Mouse (Mus musculus): ENCODE data around the gene Neurl2. TPM values are rescaled to one million over a fixed set of nuclear protein-coding genes. Genes with fewer than 3 reads are reported as not detected.

The Neurl2 gene
- polyA plus RNA-seq, 1 experiment from 2014 or later, result 5.4 TPM

- Histone ChIP-seq H3K4me1 (peaks cover 15% of the 10 kb centered on the region), H3K27me3 (replicated peaks; ENCODE audit: low read depth, poor library complexity, severe bottlenecking) (no peaks in the 10 kb centered on the region), H3K4me3 (peak overlapping the region; percentile 85; the same call in 1 of the 2 replicates), H3K36me3 (replicated peaks) (peaks cover 68% of the 10 kb centered on the region), H3K27ac (replicated peaks) (no peak overlapping the region), H3K9me3 (no peaks in the 10 kb centered on the region)
- WGBS, result 93% methylated on average over 4 of the region's 4 CpGs
- no peak for DNase-seq (ENCODE audit: low spot score)
Observed at GRCm38 (mm10) chr2:164823969-164824368, 9.3 kb downstream of the Neurl2 start.

- Histone ChIP-seq H3K27ac (replicated peaks) (peak overlapping the region; percentile 88), H3K9me3 (no peaks in the 10 kb centered on the region), H3K4me3 (peak overlapping the region; percentile 85), H3K4me1 (peaks cover 15% of the 10 kb centered on the region), H3K36me3 (replicated peaks) (peaks cover 61% of the 10 kb centered on the region), H3K27me3 (replicated peaks; ENCODE audit: low read depth, poor library complexity, severe bottlenecking) (no peaks in the 10 kb centered on the region)
- WGBS, result 3% methylated on average over 10 of the region's 10 CpGs
- peak; percentile 61 for DNase-seq (ENCODE audit: low spot score)
Observed at GRCm38 (mm10) chr2:164823181-164823585, 10.1 kb downstream of the Neurl2 start.

GRCm38 (mm10) chr2:164822636-164823165, 10.6 kb downstream of the Neurl2 start, which contains the start of gene Zswim1:
Zswim1 (plus strand) TSS chr2:164822686.
- Histone ChIP-seq H3K9me3 (no peaks in the 10 kb centered on the region), H3K27ac (replicated peaks) (peak within 1 kb of the TSS; percentile 88), H3K27me3 (replicated peaks; ENCODE audit: low read depth, poor library complexity, severe bottlenecking) (no peaks in the 10 kb centered on the region), H3K36me3 (replicated peaks) (peaks cover 57% of the 10 kb centered on the region), H3K4me1 (peaks cover 18% of the 10 kb centered on the region), H3K4me3 (peak within 1 kb of the TSS; percentile 85)
- peak; percentile 99 for DNase-seq (ENCODE audit: low spot score)
- WGBS, result 2% methylated on average over 32 of the region's 32 CpGs

- Histone ChIP-seq H3K27ac (replicated peaks) (no peak overlapping the region), H3K36me3 (replicated peaks) (peaks cover 40% of the 10 kb centered on the region), H3K9me3 (no peaks in the 10 kb centered on the region), H3K4me3 (no peak overlapping the region), H3K27me3 (replicated peaks; ENCODE audit: low read depth, poor library complexity, severe bottlenecking) (no peaks in the 10 kb centered on the region), H3K4me1 (peaks cover 27% of the 10 kb centered on the region)
- DNase-seq (ENCODE audit: low spot score), result no peak
- WGBS, result 84% methylated on average over 6 of the region's 6 CpGs
Observed at GRCm38 (mm10) chr2:164821060-164821459, 12.2 kb downstream of the Neurl2 start.

GRCm38 (mm10) chr2:164817703-164818102, 15.6 kb downstream of the Neurl2 start:
- Histone ChIP-seq H3K4me3 (no peak overlapping the region), H3K27ac (replicated peaks) (no peak overlapping the region)
- peak; percentile 45 for DNase-seq (ENCODE audit: low spot score)

GRCm38 (mm10) chr2:164817206-164817605, 16.1 kb downstream of the Neurl2 start:
- no peaks in the 10 kb centered on the region for H3K9me3 ChIP-seq
- no peak overlapping the region for H3K27ac ChIP-seq (replicated peaks)
- peaks cover 26% of the 10 kb centered on the region for H3K36me3 ChIP-seq (replicated peaks)
- no peak overlapping the region for H3K4me3 ChIP-seq
- no peaks in the 10 kb centered on the region for H3K27me3 ChIP-seq (replicated peaks; ENCODE audit: low read depth, poor library complexity, severe bottlenecking)
- WGBS, result 88% methylated on average over 6 of the region's 6 CpGs
- no peak for DNase-seq (ENCODE audit: low spot score)
- peaks cover 14% of the 10 kb centered on the region for H3K4me1 ChIP-seq

More at GRCm38 (mm10) chr2:164817703-164818102, 15.6 kb downstream of the Neurl2 start:
- Histone ChIP-seq H3K4me1 (peaks cover 19% of the 10 kb centered on the region), H3K36me3 (replicated peaks) (peaks cover 26% of the 10 kb centered on the region), H3K9me3 (no peaks in the 10 kb centered on the region), H3K27me3 (replicated peaks; ENCODE audit: low read depth, poor library complexity, severe bottlenecking) (no peaks in the 10 kb centered on the region)
- 59% methylated on average over 5 of the region's 5 CpGs for WGBS

- Histone ChIP-seq H3K4me3 (no peak overlapping the region), H3K36me3 (replicated peaks) (peaks cover 16% of the 10 kb centered on the region), H3K27me3 (replicated peaks; ENCODE audit: low read depth, poor library complexity, severe bottlenecking) (no peaks in the 10 kb centered on the region), H3K27ac (replicated peaks) (no peak overlapping the region), H3K4me1 (peaks cover 12% of the 10 kb centered on the region), H3K9me3 (no peaks in the 10 kb centered on the region)
- WGBS, result 90% methylated on average over 8 of the region's 8 CpGs
- DNase-seq (ENCODE audit: low spot score), result no peak
Observed at GRCm38 (mm10) chr2:164815821-164816220, 17.4 kb downstream of the Neurl2 start.

- Histone ChIP-seq H3K4me1 (peaks cover 12% of the 10 kb centered on the region), H3K27me3 (replicated peaks; ENCODE audit: low read depth, poor library complexity, severe bottlenecking) (no peaks in the 10 kb centered on the region), H3K36me3 (replicated peaks) (peaks cover 12% of the 10 kb centered on the region), H3K27ac (replicated peaks) (no peak overlapping the region), H3K4me3 (no peak overlapping the region), H3K9me3 (no peaks in the 10 kb centered on the region)
- 87% methylated on average over 5 of the region's 5 CpGs for WGBS
- no peak for DNase-seq (ENCODE audit: low spot score)
Observed at GRCm38 (mm10) chr2:164815348-164815747, 17.9 kb downstream of the Neurl2 start.

GRCm38 (mm10) chr2:164813557-164813956, 19.7 kb downstream of the Neurl2 start:
- DNase-seq (ENCODE audit: low spot score), result no peak

GRCm38 (mm10) chr2:164806614-164807013, 26.6 kb downstream of the Neurl2 start:
- Histone ChIP-seq H3K4me1 (peaks cover 24% of the 10 kb centered on the region), H3K36me3 (replicated peaks) (peaks cover 27% of the 10 kb centered on the region), H3K4me3 (no peak overlapping the region), H3K27ac (replicated peaks) (no peak overlapping the region), H3K9me3 (no peaks in the 10 kb centered on the region), H3K27me3 (replicated peaks; ENCODE audit: low read depth, poor library complexity, severe bottlenecking) (no peaks in the 10 kb centered on the region)
- no peak for DNase-seq (ENCODE audit: low spot score)
- WGBS, result 75% methylated on average over 7 of the region's 7 CpGs

More at GRCm38 (mm10) chr2:164813557-164813956, 19.7 kb downstream of the Neurl2 start:
- no peaks in the 10 kb centered on the region for H3K9me3 ChIP-seq
- H3K4me3 ChIP-seq, result no peak overlapping the region
- H3K4me1 ChIP-seq, result peaks cover 12% of the 10 kb centered on the region
- H3K27ac ChIP-seq (replicated peaks), result no peak overlapping the region
- H3K36me3 ChIP-seq (replicated peaks), result peaks cover 17% of the 10 kb centered on the region
- WGBS, result 53% methylated on average over 2 of the region's 2 CpGs
- no peaks in the 10 kb centered on the region for H3K27me3 ChIP-seq (replicated peaks; ENCODE audit: low read depth, poor library complexity, severe bottlenecking)

- H3K27ac ChIP-seq (replicated peaks), result peak overlapping the region; percentile 93
- peaks cover 24% of the 10 kb centered on the region for H3K4me1 ChIP-seq
- peak overlapping the region; percentile 90 for H3K4me3 ChIP-seq
- 2% methylated on average over 21 of the region's 21 CpGs for WGBS
- H3K9me3 ChIP-seq, result no peaks in the 10 kb centered on the region
- DNase-seq (ENCODE audit: low spot score), result no peak
- H3K36me3 ChIP-seq (replicated peaks), result peaks cover 40% of the 10 kb centered on the region
- no peaks in the 10 kb centered on the region for H3K27me3 ChIP-seq (replicated peaks; ENCODE audit: low read depth, poor library complexity, severe bottlenecking)
Observed at GRCm38 (mm10) chr2:164805332-164805718, 27.9 kb downstream of the Neurl2 start.

GRCm38 (mm10) chr2:164804533-164805331, 28.5 kb downstream of the Neurl2 start, which contains the start of the genes Acot8 and Zswim3:
Acot8 (minus strand) TSS chr2:164804882.
Zswim3 (plus strand) TSS chr2:164805098.
- no peaks in the 10 kb centered on the region for H3K27me3 ChIP-seq (replicated peaks; ENCODE audit: low read depth, poor library complexity, severe bottlenecking)
- H3K36me3 ChIP-seq (replicated peaks), result peaks cover 46% of the 10 kb centered on the region
- peak within 1 kb of the TSS; percentile 90 for H3K4me3 ChIP-seq
- peak within 1 kb of the TSS; percentile 93 for H3K27ac ChIP-seq (replicated peaks)
- no peaks in the 10 kb centered on the region for H3K9me3 ChIP-seq
- H3K4me1 ChIP-seq, result peaks cover 24% of the 10 kb centered on the region
- WGBS, result under 1% methylated on average over 47 of the region's 47 CpGs
- peak; percentile 95 for DNase-seq (ENCODE audit: low spot score)

- H3K36me3 ChIP-seq (replicated peaks), result peaks cover 46% of the 10 kb centered on the region
- no peaks in the 10 kb centered on the region for H3K27me3 ChIP-seq (replicated peaks; ENCODE audit: low read depth, poor library complexity, severe bottlenecking)
- H3K27ac ChIP-seq (replicated peaks), result peak overlapping the region; percentile 93; the same call in 1 of the 2 replicates
- peaks cover 24% of the 10 kb centered on the region for H3K4me1 ChIP-seq
- DNase-seq (ENCODE audit: low spot score), result no peak
- WGBS, result 63% methylated on average over 1 of the region's 1 CpGs
- H3K9me3 ChIP-seq, result no peaks in the 10 kb centered on the region
- peak overlapping the region; percentile 90 for H3K4me3 ChIP-seq
Observed at GRCm38 (mm10) chr2:164803921-164804313, 29.3 kb downstream of the Neurl2 start.

Data from embryonic facial prominence, embryonic 10.5 days (tissue).